Mouse (Mus musculus): ENCODE data around the gene Tnfsfm13. TPM values are rescaled to one million over a fixed set of nuclear protein-coding genes. Genes with fewer than 3 reads are reported as not detected.

Gene Tnfsfm13
- polyA plus RNA-seq, 1 experiment = 1.6 TPM

- no peaks in the 10 kb centered on the region for H3K27me3 ChIP-seq (ENCODE audit: control insufficient read depth, insufficient read depth, insufficient read length)
- H3K4me2 ChIP-seq (ENCODE audit: low read depth) = peak overlapping the region; percentile 88
- peaks cover 11% of the 10 kb centered on the region for H3K36me3 ChIP-seq (ENCODE audit: control insufficient read depth, insufficient read depth)
- peak overlapping the region; percentile 54 for H3ac ChIP-seq (ENCODE audit: control insufficient read depth, insufficient read length)
- peak overlapping the region; percentile 83 for H3K4me3 ChIP-seq
- TF ChIP-seq CEBPB (IDR thresholded peaks at IDR 0.05; ENCODE audit: insufficient read depth, poor library complexity, severe bottlenecking) = no peak
- TF ChIP-seq POLR2A (IDR thresholded peaks at IDR 0.05; ENCODE audit: insufficient read length, low read depth) = no peak
- H3K79me2 ChIP-seq (ENCODE audit: control insufficient read depth, insufficient read depth) = peaks cover 28% of the 10 kb centered on the region
Measured at GRCm38 (mm10) chr11:69682209-69682839, 13.6 kb downstream of the Tnfsfm13 start.

- Histone ChIP-seq H3K36me3 (ENCODE audit: control insufficient read depth, insufficient read depth) (peaks cover 19% of the 10 kb centered on the region), H3K4me3 (peak within 1 kb of the TSS; percentile 83), H3K4me2 (ENCODE audit: low read depth) (peak within 1 kb of the TSS; percentile 97), H3ac (ENCODE audit: control insufficient read depth, insufficient read length) (peak within 1 kb of the TSS; percentile 54), H3K79me2 (ENCODE audit: control insufficient read depth, insufficient read depth) (peaks cover 28% of the 10 kb centered on the region), H3K27me3 (ENCODE audit: control insufficient read depth, insufficient read depth, insufficient read length) (no peaks in the 10 kb centered on the region)
- no peak for TF ChIP-seq E2F4 (IDR thresholded peaks at IDR 0.05; ENCODE audit: insufficient read depth)
- no peak for TF ChIP-seq MYOG (IDR thresholded peaks at IDR 0.05; ENCODE audit: control insufficient read depth in 1 of 3, insufficient read depth in 1 of 3, insufficient read length in 2 of 3, low read depth in 2 of 3)
- no peak for TF ChIP-seq MYOD1 (IDR thresholded peaks at IDR 0.05; ENCODE audit: control insufficient read depth in 1 of 3, insufficient read length in 2 of 3, low read depth in 2 of 3)
- TF ChIP-seq CEBPB (IDR thresholded peaks at IDR 0.05; ENCODE audit: insufficient read depth, poor library complexity, severe bottlenecking) = no peak
- TF ChIP-seq USF1 (IDR thresholded peaks at IDR 0.05; ENCODE audit: low read depth) = no peak
- TF ChIP-seq TCF12 (IDR thresholded peaks at IDR 0.05; ENCODE audit: insufficient read depth, poor library complexity, severe bottlenecking) = no peak
- peak; percentile 42 for TF ChIP-seq REST (IDR thresholded peaks at IDR 0.05; ENCODE audit: insufficient read depth, insufficient read length)
- no peak for TF ChIP-seq TCF3 (IDR thresholded peaks at IDR 0.05; ENCODE audit: insufficient read length, low read depth)
- TF ChIP-seq SRF (IDR thresholded peaks at IDR 0.05; ENCODE audit: control insufficient read depth, insufficient read length, low read depth) = peak; percentile 86
- TF ChIP-seq MAX (IDR thresholded peaks at IDR 0.05; ENCODE audit: low read depth) = no peak
- TF ChIP-seq POLR2A (IDR thresholded peaks at IDR 0.05; ENCODE audit: insufficient read length, low read depth) = peak; percentile 99
- peak; percentile 99 for TF ChIP-seq POLR2AphosphoS2 (IDR thresholded peaks at IDR 0.05; ENCODE audit: insufficient read length, low read depth)
Measured at GRCm38 (mm10) chr11:69681314-69682208, 14.3 kb downstream of the Tnfsfm13 start, which contains the start of gene Senp3. Senp3 (minus strand) TSS chr11:69682084.

GRCm38 (mm10) chr11:69680136-69680855 lies 15.6 kb downstream of the Tnfsfm13 start:
- no peak overlapping the region for H3ac ChIP-seq (ENCODE audit: control insufficient read depth, insufficient read length)

GRCm38 (mm10) chr11:69679144-69679543 lies 16.8 kb downstream of the Tnfsfm13 start:
- Histone ChIP-seq H3ac (ENCODE audit: control insufficient read depth, insufficient read length) (no peak overlapping the region), H3K79me2 (ENCODE audit: control insufficient read depth, insufficient read depth) (peaks cover 28% of the 10 kb centered on the region), H3K4me2 (ENCODE audit: low read depth) (no peak overlapping the region), H3K36me3 (ENCODE audit: control insufficient read depth, insufficient read depth) (peaks cover 42% of the 10 kb centered on the region), H3K27me3 (ENCODE audit: control insufficient read depth, insufficient read depth, insufficient read length) (no peaks in the 10 kb centered on the region), H3K4me3 (no peak overlapping the region)
- TF ChIP-seq MAX (IDR thresholded peaks at IDR 0.05; ENCODE audit: low read depth) (no peak), USF1 (IDR thresholded peaks at IDR 0.05; ENCODE audit: low read depth) (no peak), MYOD1 (IDR thresholded peaks at IDR 0.05; ENCODE audit: control insufficient read depth in 1 of 3, insufficient read length in 2 of 3, low read depth in 2 of 3) (no peak), MYOG (IDR thresholded peaks at IDR 0.05; ENCODE audit: control insufficient read depth in 1 of 3, insufficient read depth in 1 of 3, insufficient read length in 2 of 3, low read depth in 2 of 3) (no peak), CEBPB (IDR thresholded peaks at IDR 0.05; ENCODE audit: insufficient read depth, poor library complexity, severe bottlenecking) (no peak), TCF12 (IDR thresholded peaks at IDR 0.05; ENCODE audit: insufficient read depth, poor library complexity, severe bottlenecking) (no peak), E2F4 (IDR thresholded peaks at IDR 0.05; ENCODE audit: insufficient read depth) (no peak), TCF3 (IDR thresholded peaks at IDR 0.05; ENCODE audit: insufficient read length, low read depth) (no peak)

More at GRCm38 (mm10) chr11:69680136-69680855, 15.6 kb downstream of the Tnfsfm13 start:
- Histone ChIP-seq H3K36me3 (ENCODE audit: control insufficient read depth, insufficient read depth) (peaks cover 32% of the 10 kb centered on the region), H3K79me2 (ENCODE audit: control insufficient read depth, insufficient read depth) (peaks cover 28% of the 10 kb centered on the region), H3K4me2 (ENCODE audit: low read depth) (peak overlapping the region; percentile 97), H3K4me3 (peak overlapping the region; percentile 83), H3K27me3 (ENCODE audit: control insufficient read depth, insufficient read depth, insufficient read length) (no peaks in the 10 kb centered on the region)
- TF ChIP-seq MYOG (IDR thresholded peaks at IDR 0.05; ENCODE audit: control insufficient read depth in 1 of 3, insufficient read depth in 1 of 3, insufficient read length in 2 of 3, low read depth in 2 of 3) = no peak
- no peak for TF ChIP-seq E2F4 (IDR thresholded peaks at IDR 0.05; ENCODE audit: insufficient read depth)
- no peak for TF ChIP-seq MYOD1 (IDR thresholded peaks at IDR 0.05; ENCODE audit: control insufficient read depth in 1 of 3, insufficient read length in 2 of 3, low read depth in 2 of 3)
- TF ChIP-seq TCF3 (IDR thresholded peaks at IDR 0.05; ENCODE audit: insufficient read length, low read depth) = no peak
- no peak for TF ChIP-seq TCF12 (IDR thresholded peaks at IDR 0.05; ENCODE audit: insufficient read depth, poor library complexity, severe bottlenecking)
- no peak for TF ChIP-seq POLR2A (IDR thresholded peaks at IDR 0.05; ENCODE audit: insufficient read length, low read depth)
- no peak for TF ChIP-seq REST (IDR thresholded peaks at IDR 0.05; ENCODE audit: insufficient read depth, insufficient read length)
- TF ChIP-seq USF1 (IDR thresholded peaks at IDR 0.05; ENCODE audit: low read depth) = no peak
- no peak for TF ChIP-seq POLR2AphosphoS2 (IDR thresholded peaks at IDR 0.05; ENCODE audit: insufficient read length, low read depth)
- TF ChIP-seq SRF (IDR thresholded peaks at IDR 0.05; ENCODE audit: control insufficient read depth, insufficient read length, low read depth) = no peak
- TF ChIP-seq CEBPB (IDR thresholded peaks at IDR 0.05; ENCODE audit: insufficient read depth, poor library complexity, severe bottlenecking) = no peak
- TF ChIP-seq MAX (IDR thresholded peaks at IDR 0.05; ENCODE audit: low read depth) = no peak
